Mouse (Mus musculus): Measurements from ENCODE around the gene Ppp1r14d. TPM values are rescaled to one million over a fixed set of nuclear protein-coding genes. Genes with fewer than 3 reads are reported as not detected.

Ppp1r14d gene
- polyA plus RNA-seq, 1 experiment from 2014 or later: not detected

GRCm38 (mm10) chr2:119261326-119261725 is 31.6 kb upstream of the Ppp1r14d start:
- no peaks in the 10 kb centered on the region for H3K9me3 ChIP-seq (ENCODE audit: control insufficient read depth, low read length)
- no peak overlapping the region for H3K4me2 ChIP-seq (ENCODE audit: low read depth)
- WGBS: 75% methylated on average over 2 of the region's 2 CpGs
- H3K27ac ChIP-seq (ENCODE audit: low read depth, low read length): no peak overlapping the region
- H3K27me3 ChIP-seq (ENCODE audit: control insufficient read depth, insufficient read depth, low read length): no peaks in the 10 kb centered on the region
- no peak overlapping the region for H3K9ac ChIP-seq (ENCODE audit: low read length)
- no peak overlapping the region for H3K4me3 ChIP-seq (ENCODE audit: low read depth, low read length)
- H3K36me3 ChIP-seq (ENCODE audit: control insufficient read depth, insufficient read depth, low read length): no peaks in the 10 kb centered on the region
- H3K4me1 ChIP-seq (ENCODE audit: control insufficient read depth, insufficient read depth, low read length): no peaks in the 10 kb centered on the region
- DNase-seq (ENCODE audit: low spot score) (no peak), ATAC-seq (ENCODE audit: insufficient read depth, low FRiP score, low TSS enrichment) (no peak)

- no peaks in the 10 kb centered on the region for H3K9me3 ChIP-seq (ENCODE audit: control insufficient read depth, low read length)
- H3K4me3 ChIP-seq (ENCODE audit: low read depth, low read length): no peak overlapping the region
- WGBS: 85% methylated on average over 1 of the region's 1 CpGs
- no peak overlapping the region for H3K4me2 ChIP-seq (ENCODE audit: low read depth)
- no peak for ATAC-seq (ENCODE audit: insufficient read depth, low FRiP score, low TSS enrichment)
- no peak for DNase-seq (ENCODE audit: low spot score)
- H3K4me1 ChIP-seq (ENCODE audit: control insufficient read depth, insufficient read depth, low read length): no peaks in the 10 kb centered on the region
- no peak overlapping the region for H3K27ac ChIP-seq (ENCODE audit: low read depth, low read length)
- no peaks in the 10 kb centered on the region for H3K27me3 ChIP-seq (ENCODE audit: control insufficient read depth, insufficient read depth, low read length)
- H3K9ac ChIP-seq (ENCODE audit: low read length): no peak overlapping the region
- no peaks in the 10 kb centered on the region for H3K36me3 ChIP-seq (ENCODE audit: control insufficient read depth, insufficient read depth, low read length)
These were observed 30.8 kb upstream of the Ppp1r14d start for GRCm38 (mm10) chr2:119260518-119260917.

GRCm38 (mm10) chr2:119254976-119255375 is 25.3 kb upstream of the Ppp1r14d start:
- DNase-seq (ENCODE audit: low spot score): no peak
- Histone ChIP-seq H3K4me3 (ENCODE audit: low read depth, low read length) (no peak overlapping the region), H3K4me2 (ENCODE audit: low read depth) (no peak overlapping the region), H3K9me3 (ENCODE audit: control insufficient read depth, low read length) (no peaks in the 10 kb centered on the region), H3K9ac (ENCODE audit: low read length) (no peak overlapping the region), H3K27ac (ENCODE audit: low read depth, low read length) (no peak overlapping the region), H3K36me3 (ENCODE audit: control insufficient read depth, insufficient read depth, low read length) (no peaks in the 10 kb centered on the region), H3K4me1 (ENCODE audit: control insufficient read depth, insufficient read depth, low read length) (no peaks in the 10 kb centered on the region), H3K27me3 (ENCODE audit: control insufficient read depth, insufficient read depth, low read length) (no peaks in the 10 kb centered on the region)
- WGBS: 17% methylated on average over 7 of the region's 7 CpGs
- no peak for ATAC-seq (ENCODE audit: insufficient read depth, low FRiP score, low TSS enrichment)

GRCm38 (mm10) chr2:119250826-119251478 is 21.2 kb upstream of the Ppp1r14d start:
- DNase-seq (ENCODE audit: low spot score) (peak; percentile 86), ATAC-seq (ENCODE audit: insufficient read depth, low FRiP score, low TSS enrichment) (peak; percentile 63; the same call in 1 of the 2 replicates)
- no peaks in the 10 kb centered on the region for H3K4me1 ChIP-seq (ENCODE audit: control insufficient read depth, insufficient read depth, low read length)
- H3K9me3 ChIP-seq (ENCODE audit: control insufficient read depth, low read length): no peaks in the 10 kb centered on the region
- H3K4me3 ChIP-seq (ENCODE audit: low read depth, low read length): no peak overlapping the region
- no peak overlapping the region for H3K27ac ChIP-seq (ENCODE audit: low read depth, low read length)
- no peaks in the 10 kb centered on the region for H3K36me3 ChIP-seq (ENCODE audit: control insufficient read depth, insufficient read depth, low read length)
- 0 out of 2 replicates have a peak overlapping the region, but pooled peaks have one; percentile 5 for H3K4me2 ChIP-seq (ENCODE audit: low read depth)
- WGBS: 20% methylated on average over 11 of the region's 11 CpGs
- H3K27me3 ChIP-seq (ENCODE audit: control insufficient read depth, insufficient read depth, low read length): no peaks in the 10 kb centered on the region
- no peak overlapping the region for H3K9ac ChIP-seq (ENCODE audit: low read length)

GRCm38 (mm10) chr2:119250377-119250776 is 20.7 kb upstream of the Ppp1r14d start:
- H3K9ac ChIP-seq (ENCODE audit: low read length): no peak overlapping the region

GRCm38 (mm10) chr2:119249592-119250061 is 19.9 kb upstream of the Ppp1r14d start:
- H3K27me3 ChIP-seq (ENCODE audit: control insufficient read depth, insufficient read depth, low read length): no peaks in the 10 kb centered on the region
- no peaks in the 10 kb centered on the region for H3K4me1 ChIP-seq (ENCODE audit: control insufficient read depth, insufficient read depth, low read length)
- H3K27ac ChIP-seq (ENCODE audit: low read depth, low read length): no peak overlapping the region
- no peak for DNase-seq (ENCODE audit: low spot score)
- no peak overlapping the region for H3K4me3 ChIP-seq (ENCODE audit: low read depth, low read length)
- no peaks in the 10 kb centered on the region for H3K36me3 ChIP-seq (ENCODE audit: control insufficient read depth, insufficient read depth, low read length)
- WGBS: 80% methylated on average over 4 of the region's 4 CpGs
- ATAC-seq (ENCODE audit: insufficient read depth, low FRiP score, low TSS enrichment): no peak
- no peaks in the 10 kb centered on the region for H3K9me3 ChIP-seq (ENCODE audit: control insufficient read depth, low read length)
- no peak overlapping the region for H3K4me2 ChIP-seq (ENCODE audit: low read depth)
- no peak overlapping the region for H3K9ac ChIP-seq (ENCODE audit: low read length)

More at GRCm38 (mm10) chr2:119250377-119250776, 20.7 kb upstream of the Ppp1r14d start:
- H3K27me3 ChIP-seq (ENCODE audit: control insufficient read depth, insufficient read depth, low read length): no peaks in the 10 kb centered on the region
- no peaks in the 10 kb centered on the region for H3K4me1 ChIP-seq (ENCODE audit: control insufficient read depth, insufficient read depth, low read length)
- DNase-seq (ENCODE audit: low spot score) (no peak), ATAC-seq (ENCODE audit: insufficient read depth, low FRiP score, low TSS enrichment) (no peak)
- no peaks in the 10 kb centered on the region for H3K9me3 ChIP-seq (ENCODE audit: control insufficient read depth, low read length)
- no peaks in the 10 kb centered on the region for H3K36me3 ChIP-seq (ENCODE audit: control insufficient read depth, insufficient read depth, low read length)
- 57% methylated on average over 5 of the region's 5 CpGs for WGBS
- H3K4me2 ChIP-seq (ENCODE audit: low read depth): no peak overlapping the region
- no peak overlapping the region for H3K27ac ChIP-seq (ENCODE audit: low read depth, low read length)
- H3K4me3 ChIP-seq (ENCODE audit: low read depth, low read length): no peak overlapping the region

GRCm38 (mm10) chr2:119247904-119248303 is 18.2 kb upstream of the Ppp1r14d start:
- Histone ChIP-seq H3K9me3 (ENCODE audit: control insufficient read depth, low read length) (no peaks in the 10 kb centered on the region), H3K27ac (ENCODE audit: low read depth, low read length) (no peak overlapping the region), H3K4me3 (ENCODE audit: low read depth, low read length) (no peak overlapping the region), H3K27me3 (ENCODE audit: control insufficient read depth, insufficient read depth, low read length) (no peaks in the 10 kb centered on the region), H3K36me3 (ENCODE audit: control insufficient read depth, insufficient read depth, low read length) (no peaks in the 10 kb centered on the region), H3K4me2 (ENCODE audit: low read depth) (no peak overlapping the region), H3K4me1 (ENCODE audit: control insufficient read depth, insufficient read depth, low read length) (no peaks in the 10 kb centered on the region), H3K9ac (ENCODE audit: low read length) (no peak overlapping the region)
- DNase-seq (ENCODE audit: low spot score): no peak
- 84% methylated on average over 9 of the region's 9 CpGs for WGBS
- ATAC-seq (ENCODE audit: insufficient read depth, low FRiP score, low TSS enrichment): no peak

- no peak overlapping the region for H3K27ac ChIP-seq (ENCODE audit: low read depth, low read length)
- ATAC-seq (ENCODE audit: insufficient read depth, low FRiP score, low TSS enrichment) (no peak), DNase-seq (ENCODE audit: low spot score) (no peak)
- H3K9me3 ChIP-seq (ENCODE audit: control insufficient read depth, low read length): no peaks in the 10 kb centered on the region
- H3K36me3 ChIP-seq (ENCODE audit: control insufficient read depth, insufficient read depth, low read length): no peaks in the 10 kb centered on the region
- no peak overlapping the region for H3K4me3 ChIP-seq (ENCODE audit: low read depth, low read length)
- H3K4me1 ChIP-seq (ENCODE audit: control insufficient read depth, insufficient read depth, low read length): no peaks in the 10 kb centered on the region
- H3K27me3 ChIP-seq (ENCODE audit: control insufficient read depth, insufficient read depth, low read length): no peaks in the 10 kb centered on the region
- no peak overlapping the region for H3K9ac ChIP-seq (ENCODE audit: low read length)
- 91% methylated on average over 7 of the region's 7 CpGs for WGBS
- no peak overlapping the region for H3K4me2 ChIP-seq (ENCODE audit: low read depth)
These were observed 15.5 kb upstream of the Ppp1r14d start for GRCm38 (mm10) chr2:119245246-119245645.

GRCm38 (mm10) chr2:119242548-119242947 is 12.8 kb upstream of the Ppp1r14d start:
- Histone ChIP-seq H3K4me3 (ENCODE audit: low read depth, low read length) (no peak overlapping the region), H3K27me3 (ENCODE audit: control insufficient read depth, insufficient read depth, low read length) (peaks cover 19% of the 10 kb centered on the region), H3K36me3 (ENCODE audit: control insufficient read depth, insufficient read depth, low read length) (no peaks in the 10 kb centered on the region), H3K27ac (ENCODE audit: low read depth, low read length) (no peak overlapping the region), H3K4me2 (ENCODE audit: low read depth) (no peak overlapping the region), H3K9me3 (ENCODE audit: control insufficient read depth, low read length) (no peaks in the 10 kb centered on the region), H3K9ac (ENCODE audit: low read length) (no peak overlapping the region), H3K4me1 (ENCODE audit: control insufficient read depth, insufficient read depth, low read length) (peaks cover 2% of the 10 kb centered on the region; the same call in 1 of the 2 replicates)
- 84% methylated on average over 9 of the region's 9 CpGs for WGBS
- ATAC-seq (ENCODE audit: insufficient read depth, low FRiP score, low TSS enrichment) (no peak), DNase-seq (ENCODE audit: low spot score) (no peak)

All from neural tube, embryonic 11.5 days (tissue).